Mouse (Mus musculus) embryonic fibroblast, embryonic 13.5 days (primary cell): ENCODE measurements at regions not wholly inside any gene's neighbourhood (a gene's known extent, or its start where the extent isn't known, plus 50 kb on each side); places are given as distances from the start of the nearest gene placed in this dataset.

Source experiments
- H3K27ac ChIP-seq: 2 replicates; pipeline ENCODE4 v1.5.1; 2012; ENCODE audit warnings: low read length, control low read depth, inconsistent platforms; ENCODE audit not compliant: insufficient read depth
- H3K4me1 ChIP-seq: 2 replicates; pipeline ENCODE4 v1.6.1; 2011; ENCODE audit warnings: low read length; ENCODE audit not compliant: control insufficient read depth, insufficient read depth
- H3K4me3 ChIP-seq: 2 replicates; pipeline ENCODE4 v1.5.1; 2011; ENCODE audit warnings: mild to moderate bottlenecking, control low read depth, low read length; ENCODE audit not compliant: insufficient read depth
- CTCF ChIP-seq: IDR thresholded peaks from 2 replicates; pipeline ENCODE4 v1.5.1; 2011; ENCODE audit warnings: mild to moderate bottlenecking, control low read depth, low read length, moderate library complexity, borderline replicate concordance; ENCODE audit not compliant: insufficient read depth
- POLR2A ChIP-seq: IDR thresholded peaks from 2 replicates; pipeline ENCODE4 v1.6.1; 2011; ENCODE audit warnings: low read depth, mild to moderate bottlenecking, control low read depth, low read length, moderate library complexity

GRCm38 (mm10) chr2:75245256-75245655, 413.8 kb upstream of the Hnrnpa3 start:
- H3K4me1 ChIP-seq = no peaks in the 10 kb centered on the region
- TF ChIP-seq CTCF (no peak), POLR2A (no peak)
- H3K4me3 ChIP-seq = no peak overlapping the region
- no peak overlapping the region for H3K27ac ChIP-seq

GRCm38 (mm10) chr2:75245662-75246061, 413.4 kb upstream of the Hnrnpa3 start:
- no peak for TF ChIP-seq POLR2A
- TF ChIP-seq CTCF = no peak
- H3K4me3 ChIP-seq = no peak overlapping the region
- no peak overlapping the region for H3K27ac ChIP-seq
- H3K4me1 ChIP-seq = no peaks in the 10 kb centered on the region

GRCm38 (mm10) chr2:75246082-75246743, 412.8 kb upstream of the Hnrnpa3 start:
- Histone ChIP-seq H3K4me1 (no peaks in the 10 kb centered on the region), H3K4me3 (no peak overlapping the region), H3K27ac (no peak overlapping the region)
- TF ChIP-seq POLR2A (no peak), CTCF (no peak)

- Histone ChIP-seq H3K4me3 (no peak overlapping the region), H3K4me1 (no peaks in the 10 kb centered on the region), H3K27ac (no peak overlapping the region)
- no peak for TF ChIP-seq POLR2A
- TF ChIP-seq CTCF = no peak
Observed at GRCm38 (mm10) chr2:75248251-75248650, 410.8 kb upstream of the Hnrnpa3 start.

GRCm38 (mm10) chr2:75250507-75250906, 408.6 kb upstream of the Hnrnpa3 start:
- no peak for TF ChIP-seq CTCF
- no peak for TF ChIP-seq POLR2A
- H3K27ac ChIP-seq = no peak overlapping the region
- no peaks in the 10 kb centered on the region for H3K4me1 ChIP-seq
- no peak overlapping the region for H3K4me3 ChIP-seq

- H3K4me1 ChIP-seq = no peaks in the 10 kb centered on the region
- TF ChIP-seq POLR2A (no peak), CTCF (no peak)
- H3K4me3 ChIP-seq = no peak overlapping the region
- no peak overlapping the region for H3K27ac ChIP-seq
Observed at GRCm38 (mm10) chr2:75252829-75253228, 406.2 kb upstream of the Hnrnpa3 start.

GRCm38 (mm10) chr2:75265218-75265617, 393.8 kb upstream of the Hnrnpa3 start:
- H3K4me1 ChIP-seq = no peaks in the 10 kb centered on the region
- H3K4me3 ChIP-seq = no peak overlapping the region
- H3K27ac ChIP-seq = no peak overlapping the region
- TF ChIP-seq CTCF (no peak), POLR2A (no peak)

- Histone ChIP-seq H3K27ac (no peak overlapping the region), H3K4me3 (no peak overlapping the region), H3K4me1 (no peaks in the 10 kb centered on the region)
- TF ChIP-seq CTCF = no peak
Observed at GRCm38 (mm10) chr2:75265739-75266699, 393.0 kb upstream of the Hnrnpa3 start.

- Histone ChIP-seq H3K27ac (no peak overlapping the region), H3K4me3 (no peak overlapping the region), H3K4me1 (no peaks in the 10 kb centered on the region)
- TF ChIP-seq CTCF (no peak), POLR2A (no peak)
Observed at GRCm38 (mm10) chr2:75267949-75268348, 391.1 kb upstream of the Hnrnpa3 start.

- no peaks in the 10 kb centered on the region for H3K4me1 ChIP-seq
- TF ChIP-seq POLR2A (no peak), CTCF (no peak)
- H3K4me3 ChIP-seq = no peak overlapping the region
- no peak overlapping the region for H3K27ac ChIP-seq
Observed at GRCm38 (mm10) chr2:75269446-75269845, 389.6 kb upstream of the Hnrnpa3 start.
